Mouse (Mus musculus) CD4-positive helper T cell, adult 2 months (primary cell): ENCODE measurements around the gene Ikzf1.

Experiments
- DNase-seq: peaks from one replicate; pipeline ENCODE4 v3.0.0-alpha.2; 2012; ENCODE audit warnings: low read depth, missing footprints, low spot score

The Ikzf1 gene

DNA sequence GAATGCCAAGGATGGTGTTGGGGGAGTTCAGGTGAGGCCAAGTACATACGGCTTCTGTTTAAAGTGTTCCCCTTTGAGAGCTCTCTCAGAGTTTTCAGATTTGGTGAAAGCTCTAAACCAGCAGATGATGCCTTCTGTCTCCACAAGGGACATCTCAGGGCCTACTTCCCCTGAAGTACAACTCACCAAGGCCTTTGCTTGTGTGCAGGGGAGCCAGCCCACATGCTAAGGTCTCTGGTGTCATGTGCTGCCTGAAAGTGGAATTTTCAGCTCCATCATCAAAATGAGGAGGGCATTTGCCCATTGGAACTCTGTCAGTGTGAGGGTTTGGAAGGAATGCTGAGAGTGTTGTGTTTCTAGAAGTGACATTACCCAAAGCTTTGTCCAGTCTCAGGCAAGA, 80.6 kb downstream of the Ikzf1 start:
- peak; percentile 50 for DNase-seq

DNA sequence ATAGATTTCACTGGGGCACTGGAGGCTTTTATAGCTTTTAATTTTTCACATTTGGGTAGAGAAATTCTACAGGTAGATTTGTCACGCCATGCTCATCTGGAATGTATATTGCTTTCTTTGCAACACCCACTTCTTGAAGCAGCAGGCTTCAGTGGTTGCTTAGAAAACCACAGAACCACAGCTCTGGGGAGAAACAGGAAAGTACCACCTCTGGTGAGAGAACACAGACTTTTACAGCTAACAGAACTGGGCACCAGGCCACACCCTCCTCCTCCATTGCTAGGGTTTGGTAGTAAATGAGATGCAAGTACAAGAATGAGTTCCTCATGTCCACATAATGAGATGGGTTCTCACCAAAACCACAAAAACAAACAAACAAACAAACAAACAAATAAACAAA, 81.3 kb downstream of the Ikzf1 start:
- DNase-seq: peak; percentile 89

DNA sequence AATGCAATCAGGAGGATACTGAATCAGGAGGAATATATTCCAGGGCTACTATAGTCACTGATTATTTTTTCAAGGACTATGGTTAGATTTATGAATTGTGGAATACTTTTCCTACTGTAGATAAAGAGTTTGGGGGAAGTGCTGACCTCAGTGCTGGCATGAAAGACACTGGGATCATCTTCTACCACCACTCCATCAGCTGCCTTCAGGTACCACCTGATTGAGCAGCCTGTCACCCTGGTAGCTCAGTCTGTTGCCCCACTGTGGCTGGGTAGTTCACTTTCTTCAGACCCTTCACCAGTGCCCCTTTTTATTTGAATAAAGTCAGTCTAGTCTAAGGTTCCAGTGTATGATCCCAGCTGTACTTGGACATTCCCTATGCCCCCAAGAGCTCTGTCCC, 81.9 kb downstream of the Ikzf1 start:
- no peak for DNase-seq

DNA sequence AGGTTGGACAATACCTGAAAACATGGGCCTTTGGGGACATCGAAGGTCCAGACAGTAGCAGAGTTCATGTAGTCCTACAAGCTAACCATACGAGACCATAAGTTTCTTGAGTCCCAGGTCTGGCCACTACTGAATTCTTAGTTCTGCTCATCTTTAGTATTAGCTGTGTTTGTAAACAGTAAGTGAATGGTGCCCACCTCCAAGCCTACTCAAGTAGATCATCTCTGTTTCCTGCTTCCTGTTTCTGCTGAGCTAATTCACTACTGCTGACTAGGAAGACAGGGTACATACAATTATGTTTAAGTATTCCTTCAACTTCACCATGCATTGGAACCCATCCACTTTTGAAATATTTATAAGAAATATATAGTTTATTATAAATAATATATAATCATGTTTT, 83.3 kb downstream of the Ikzf1 start:
- no peak for DNase-seq

DNA sequence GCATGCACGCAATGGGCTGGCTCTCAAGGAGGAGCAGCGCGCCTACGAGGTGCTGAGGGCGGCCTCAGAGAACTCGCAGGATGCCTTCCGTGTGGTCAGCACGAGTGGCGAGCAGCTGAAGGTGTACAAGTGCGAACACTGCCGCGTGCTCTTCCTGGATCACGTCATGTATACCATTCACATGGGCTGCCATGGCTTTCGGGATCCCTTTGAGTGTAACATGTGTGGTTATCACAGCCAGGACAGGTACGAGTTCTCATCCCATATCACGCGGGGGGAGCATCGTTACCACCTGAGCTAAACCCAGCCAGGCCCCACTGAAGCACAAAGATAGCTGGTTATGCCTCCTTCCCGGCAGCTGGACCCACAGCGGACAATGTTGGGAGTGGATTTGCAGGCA, 84.5 kb downstream of the Ikzf1 start:
- no peak for DNase-seq

DNA sequence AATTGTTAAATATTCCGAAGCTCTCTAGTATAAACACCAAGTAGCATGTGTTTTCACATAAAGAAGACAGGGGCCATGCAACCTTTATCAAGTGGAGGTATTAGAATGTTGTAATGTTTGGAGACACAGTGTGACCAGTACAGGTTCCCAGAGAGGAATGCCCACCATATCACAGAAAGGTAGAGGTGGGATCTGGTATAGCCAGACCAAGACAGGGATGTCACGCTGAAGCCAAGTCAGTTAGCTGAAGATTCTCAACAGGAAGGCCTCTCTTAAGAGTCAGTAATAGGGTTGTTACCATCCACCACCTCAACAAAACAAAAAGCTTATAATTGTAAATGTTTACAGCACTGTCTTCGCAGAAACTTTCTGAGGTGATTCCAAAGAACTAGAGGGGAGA, 85.9 kb downstream of the Ikzf1 start:
- no peak for DNase-seq

DNA sequence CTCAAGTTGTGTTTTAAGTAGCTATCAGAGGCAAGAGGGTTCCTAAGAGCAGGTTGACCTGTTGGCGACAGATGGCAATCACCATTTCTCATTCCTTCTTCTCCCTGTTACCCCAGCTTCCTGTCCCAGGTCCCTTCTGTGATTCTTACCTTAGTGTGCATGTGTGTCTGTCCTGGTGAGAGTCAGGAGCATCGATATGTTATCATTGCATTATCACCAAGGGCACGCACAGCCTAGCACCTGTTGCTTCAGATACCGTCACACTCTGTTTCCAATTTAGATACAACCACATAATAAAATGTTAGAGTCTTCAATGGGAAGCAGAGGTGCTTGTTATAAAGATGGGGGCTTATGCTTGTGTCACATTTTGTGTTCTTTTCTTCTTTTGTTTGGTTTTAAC, 87.4 kb downstream of the Ikzf1 start:
- no peak for DNase-seq

DNA sequence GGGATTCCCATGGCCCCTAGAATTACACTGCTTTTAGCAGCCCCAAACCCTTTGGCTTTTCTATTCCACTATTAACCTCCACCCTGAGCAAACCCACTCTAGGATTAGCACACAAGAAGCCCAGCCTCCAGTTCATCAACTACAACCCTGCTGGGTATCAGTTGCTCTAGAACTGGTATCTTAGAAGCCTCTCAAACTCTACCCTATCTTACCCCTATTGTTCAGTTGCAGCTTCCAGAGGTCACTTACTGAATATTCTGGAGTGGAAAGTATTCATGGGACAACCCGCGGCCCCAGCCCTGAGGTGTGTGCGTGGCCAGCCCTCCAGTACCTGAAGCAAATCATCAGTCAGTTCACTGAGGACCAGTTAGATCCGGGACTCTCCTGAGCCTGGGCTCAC, 89.6 kb downstream of the Ikzf1 start:
- DNase-seq: no peak

DNA sequence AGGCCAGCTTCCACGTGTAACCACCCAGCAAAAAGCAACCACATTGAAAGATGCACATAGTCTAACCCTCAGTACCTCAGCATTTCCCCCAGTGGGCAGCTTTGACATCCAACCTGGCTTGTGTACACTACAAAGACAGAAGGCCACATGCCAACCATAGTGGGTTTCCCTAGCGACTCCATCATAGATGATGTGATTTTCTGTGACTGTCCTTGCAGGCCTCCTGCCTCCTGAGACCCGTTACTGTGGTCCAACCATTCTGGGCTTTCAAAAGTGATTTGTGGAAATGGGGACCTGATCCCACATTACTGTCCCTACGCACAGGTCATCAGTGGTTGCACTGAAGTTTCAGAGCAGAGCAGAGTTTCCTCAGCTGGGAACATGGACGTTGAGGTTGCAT, 90.1 kb downstream of the Ikzf1 start:
- no peak for DNase-seq

DNA sequence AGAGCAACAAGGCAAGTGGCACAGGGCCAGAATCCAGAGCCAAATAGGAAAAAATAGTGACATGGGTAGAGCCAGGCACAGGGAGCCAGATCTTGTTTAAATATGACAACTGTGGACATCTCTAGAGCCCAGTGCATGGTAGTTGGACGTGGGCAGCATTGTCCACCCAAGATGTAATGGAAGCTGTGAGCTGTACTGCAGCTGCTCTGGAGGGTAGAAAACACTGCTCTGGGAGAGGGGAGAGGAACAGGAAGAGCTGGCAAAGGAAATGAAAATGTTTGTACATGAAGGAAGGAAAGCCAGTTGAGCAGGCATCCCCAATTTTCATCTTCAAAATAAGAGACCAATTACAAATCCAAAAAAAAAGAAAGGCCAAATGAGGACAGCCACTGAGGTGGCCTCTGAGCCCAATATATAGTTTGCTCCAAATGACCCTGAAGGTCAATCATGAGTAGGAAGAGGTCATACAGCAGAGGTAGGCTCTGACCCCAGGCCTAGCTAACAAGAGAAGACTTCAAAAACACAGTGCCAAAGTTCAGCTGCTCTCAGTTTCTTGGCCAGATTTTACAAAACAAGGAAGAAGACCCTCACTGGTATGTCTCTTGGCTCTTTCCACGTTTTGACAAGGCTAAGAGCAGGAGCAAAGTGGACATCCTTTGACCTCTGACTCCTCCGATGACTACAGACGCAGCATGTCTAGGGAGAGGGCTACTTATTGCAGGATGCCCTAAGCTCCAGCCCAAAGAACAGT, 91.4 kb downstream of the Ikzf1 start:
- no peak for DNase-seq

DNA sequence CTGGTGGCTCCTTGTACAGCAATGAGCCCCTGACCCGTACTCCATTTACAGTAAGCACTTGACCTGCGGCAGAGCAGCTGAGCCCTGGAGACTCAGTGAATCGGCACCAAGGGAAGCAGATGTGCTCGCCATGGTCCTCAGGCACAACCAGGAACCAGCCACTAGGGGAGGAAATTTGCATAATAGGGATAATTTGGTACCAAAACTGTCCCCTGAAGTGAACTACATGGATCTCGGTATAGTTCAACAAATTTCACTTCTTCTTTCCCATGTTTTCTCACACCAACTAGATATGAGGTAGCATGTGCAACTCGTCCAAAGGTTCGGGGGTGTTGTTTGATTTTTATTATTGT, 92.0 kb downstream of the Ikzf1 start:
- no peak for DNase-seq

DNA sequence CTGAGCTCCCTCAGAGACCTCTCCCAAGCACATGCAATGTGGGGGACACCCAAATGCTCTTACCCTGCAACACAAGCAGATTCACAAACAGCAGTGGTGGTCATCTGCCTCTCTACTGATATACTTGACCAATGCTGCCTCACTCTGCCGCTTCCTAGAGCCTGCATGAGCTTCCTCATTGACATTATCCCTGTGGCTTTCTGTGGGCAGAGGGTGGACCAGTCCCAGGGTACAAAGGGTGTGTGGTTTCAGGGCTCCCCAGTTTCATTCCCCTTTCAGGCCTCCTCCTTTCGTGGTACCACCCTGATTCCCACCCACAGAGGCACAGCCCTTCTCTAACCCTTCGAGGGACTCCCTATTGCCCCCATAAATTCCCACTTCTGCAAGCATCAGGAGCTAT, 92.4 kb downstream of the Ikzf1 start:
- no peak for DNase-seq

DNA sequence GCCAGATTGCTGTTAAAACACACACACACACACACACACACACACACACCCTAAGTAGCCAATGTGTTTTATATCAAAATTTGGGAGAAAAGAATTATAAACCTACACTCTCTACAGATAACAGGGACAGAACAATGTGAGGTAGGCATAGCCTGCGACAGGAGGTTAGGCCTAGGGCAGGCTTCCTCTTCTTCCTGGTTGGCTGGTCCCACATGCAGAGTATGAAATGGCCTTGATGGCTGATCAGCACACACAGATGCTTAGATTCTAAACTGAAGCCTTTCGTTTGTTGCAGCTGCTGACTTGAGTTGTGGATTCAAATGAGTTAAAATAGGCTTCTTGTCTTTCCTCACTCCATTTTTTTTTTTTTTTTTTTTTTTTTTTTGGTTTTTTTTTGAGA, 93.0 kb downstream of the Ikzf1 start:
- DNase-seq: no peak

DNA sequence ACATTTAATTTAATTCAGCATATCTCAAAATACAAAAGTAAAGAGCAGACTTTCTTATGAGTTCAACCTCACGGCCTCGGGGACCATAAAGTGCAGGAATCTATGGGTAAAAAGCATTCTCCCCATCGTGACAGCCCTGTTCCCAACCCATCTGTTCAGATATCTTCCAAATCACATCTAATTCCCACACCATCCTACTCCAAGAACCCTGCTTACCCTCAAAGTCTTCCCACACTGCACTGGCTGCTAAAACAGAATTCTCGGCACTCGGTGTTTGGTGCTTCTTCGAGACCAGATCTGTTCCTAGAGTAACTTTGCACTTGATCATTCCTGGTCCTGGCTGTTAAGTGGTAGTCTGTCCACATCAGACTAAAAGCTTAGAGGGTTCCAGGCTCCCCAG, 93.5 kb downstream of the Ikzf1 start:
- no peak for DNase-seq

DNA sequence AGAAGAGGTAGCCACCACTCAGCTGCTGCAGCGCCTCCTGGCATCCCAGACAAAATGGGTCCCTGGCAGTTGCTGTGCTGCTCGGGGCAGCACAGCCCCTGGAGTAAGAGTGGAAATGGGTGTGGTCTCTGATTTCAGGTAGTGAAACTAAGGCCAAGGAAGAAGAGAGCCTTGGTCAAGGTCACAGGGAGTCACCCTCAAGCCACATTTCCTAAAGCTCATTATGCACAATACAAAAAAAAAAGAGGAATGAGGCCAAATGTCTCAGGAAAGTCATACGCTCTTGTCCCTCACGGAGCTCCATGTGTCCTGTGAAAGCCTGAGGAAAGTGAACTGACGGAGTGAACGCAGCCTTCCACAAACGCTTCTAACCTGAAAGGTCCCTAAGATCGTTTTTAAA, 96.9 kb downstream of the Ikzf1 start:
- DNase-seq: no peak

DNA sequence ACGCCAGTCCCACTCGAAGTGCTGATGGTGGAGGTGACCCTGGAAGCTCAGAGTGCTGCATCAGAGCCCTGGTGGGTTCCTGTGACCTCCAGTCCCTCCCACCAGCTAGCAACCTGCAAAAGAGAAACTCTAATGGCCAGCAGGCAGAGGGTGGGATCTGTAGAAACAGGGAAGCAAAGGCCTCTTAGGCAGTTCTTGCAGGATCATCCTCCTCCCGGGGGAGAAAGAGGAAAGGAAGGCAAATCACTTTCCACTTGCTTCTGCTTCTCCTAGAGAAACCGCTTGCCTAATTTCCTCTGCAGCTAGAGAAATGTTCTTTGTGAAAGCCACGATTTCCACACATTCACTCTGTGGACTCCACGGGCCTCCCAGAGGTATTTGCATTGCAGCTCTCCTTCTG, 100.7 kb downstream of the Ikzf1 start:
- no peak for DNase-seq

DNA sequence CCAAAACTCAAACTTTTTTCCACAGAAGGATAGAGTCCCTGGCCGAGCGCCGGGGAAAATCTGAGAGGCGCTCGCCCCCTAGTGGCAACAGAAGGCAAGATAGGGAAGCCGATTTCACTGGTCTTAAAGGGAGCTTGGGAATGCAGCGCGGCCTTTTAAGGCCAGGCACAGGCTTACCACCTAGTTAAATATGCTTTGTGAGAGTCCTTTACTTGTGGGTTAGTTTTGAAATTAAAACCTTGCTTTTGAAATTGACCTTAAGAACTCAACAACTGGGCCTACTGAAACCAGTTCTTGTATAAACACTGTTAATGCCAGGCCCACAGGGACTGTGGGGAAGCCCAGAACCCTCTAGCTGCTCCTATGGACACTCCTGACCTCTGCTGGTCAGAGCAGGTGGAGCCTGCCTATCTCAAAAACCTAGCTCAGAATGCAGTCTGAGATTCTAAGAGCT, 103.7 kb downstream of the Ikzf1 start:
- DNase-seq: peak; percentile 83

DNA sequence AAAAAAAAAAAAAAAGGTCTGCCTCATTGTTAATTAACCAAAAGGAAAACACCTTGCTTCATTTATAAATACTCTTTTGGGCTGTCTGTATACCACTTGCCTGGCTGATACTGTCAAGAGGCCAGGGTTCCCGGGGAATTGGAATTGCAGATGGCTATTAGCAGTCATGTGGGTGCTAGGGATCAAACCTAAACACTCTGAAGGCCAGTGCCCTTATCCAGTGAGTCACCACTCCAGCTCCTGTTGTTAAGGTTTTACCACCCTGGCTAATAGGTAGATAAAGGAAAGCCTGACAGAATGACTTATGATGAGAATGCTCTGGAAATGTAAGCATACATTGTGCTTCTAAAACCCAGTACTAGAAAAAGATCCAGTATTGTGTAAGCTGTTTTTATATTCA, 109.8 kb downstream of the Ikzf1 start:
- DNase-seq: no peak

DNA sequence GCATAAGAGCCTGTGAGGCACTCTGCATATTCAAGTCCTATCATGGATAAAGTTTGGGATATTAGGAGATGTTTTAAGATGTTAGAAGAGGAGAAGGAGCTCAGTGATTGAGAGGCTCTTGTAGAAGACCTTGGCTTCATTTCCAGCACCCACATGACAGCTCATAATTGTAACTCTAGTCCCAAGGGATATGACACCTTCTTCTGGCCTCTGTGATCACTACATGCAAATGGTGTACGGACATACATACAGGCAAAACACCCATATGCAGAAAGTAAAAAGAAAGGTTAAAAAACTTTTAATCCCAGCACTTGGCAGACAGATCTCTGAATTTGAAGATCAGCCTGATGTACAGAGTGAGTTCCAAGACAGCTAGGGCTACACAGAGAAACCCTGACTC, 113.9 kb downstream of the Ikzf1 start:
- DNase-seq: no peak

DNA sequence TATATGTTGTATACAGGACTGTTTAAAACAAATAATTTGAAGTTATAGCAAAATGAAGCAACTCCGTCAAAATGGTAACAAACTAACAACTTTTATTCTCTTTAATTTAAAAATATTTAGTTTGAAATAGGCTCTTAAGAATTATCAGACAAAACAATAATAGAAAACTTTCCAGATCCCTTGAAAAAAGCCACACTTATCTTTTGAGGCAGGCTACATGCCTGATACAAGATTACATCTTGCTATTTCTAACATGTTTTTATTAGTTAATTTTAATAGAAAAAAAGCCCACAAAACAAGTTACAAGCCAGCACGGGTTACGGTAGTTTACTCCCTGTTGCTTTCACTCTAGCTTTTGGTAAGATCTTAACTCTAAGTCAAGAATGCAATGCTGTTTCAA, 115.5 kb downstream of the Ikzf1 start:
- no peak for DNase-seq

DNA sequence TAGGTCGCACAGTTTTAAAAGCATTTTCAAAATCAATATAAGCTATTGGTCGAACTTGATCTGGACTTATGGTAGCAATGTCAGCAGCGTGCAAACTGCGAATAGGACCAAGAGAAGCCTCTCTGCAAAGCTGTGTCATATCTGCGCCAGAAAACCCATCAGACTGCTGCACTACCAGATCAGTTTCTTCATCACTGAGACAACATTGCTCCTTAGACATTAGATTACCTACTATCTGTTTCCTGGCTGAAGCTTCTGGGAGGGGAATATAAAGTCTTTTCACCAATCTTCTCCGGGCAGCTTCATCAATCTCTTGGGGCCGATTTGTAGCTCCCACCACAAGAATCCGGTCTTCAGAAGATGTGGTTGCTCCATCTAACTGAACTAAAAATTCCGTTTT, 116.3 kb downstream of the Ikzf1 start:
- no peak for DNase-seq

DNA sequence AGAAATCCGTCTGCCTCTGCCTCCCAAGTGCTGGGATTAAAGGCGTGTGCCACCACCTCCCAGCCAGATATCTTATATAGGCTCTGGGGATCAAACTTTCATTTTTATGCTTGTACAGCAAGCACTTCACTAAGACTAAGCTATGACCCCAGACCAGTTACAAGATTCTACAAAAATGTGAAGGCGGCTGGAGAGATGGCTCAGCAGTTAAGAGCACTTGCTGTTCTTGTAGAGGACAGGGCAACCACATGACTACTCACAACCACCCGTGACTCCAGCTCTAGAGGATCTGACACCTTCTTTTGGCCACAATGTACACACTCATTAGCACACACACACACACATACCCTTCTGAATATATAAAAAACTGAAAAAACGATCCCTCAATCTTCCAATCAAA, 119.6 kb downstream of the Ikzf1 start:
- no peak for DNase-seq

DNA sequence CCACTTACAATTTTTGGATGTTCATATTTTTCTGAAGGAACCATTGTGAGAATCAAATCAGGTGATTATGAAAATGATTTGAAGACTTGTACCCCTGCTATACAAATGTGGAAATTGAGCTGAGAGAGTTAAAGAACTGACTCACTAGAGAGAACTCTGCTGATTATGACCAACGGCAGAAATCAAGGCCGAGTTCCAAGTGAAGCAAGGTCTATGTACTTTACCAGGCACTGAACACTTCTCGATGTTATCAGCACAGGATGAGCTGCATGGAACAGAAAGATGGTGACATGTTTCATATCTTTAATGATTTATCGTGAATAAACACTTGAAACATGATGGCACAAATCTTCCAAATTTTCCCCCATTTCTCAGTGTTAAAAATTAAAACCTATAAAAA, 121.1 kb downstream of the Ikzf1 start:
- no peak for DNase-seq
